Mouse (Mus musculus) forebrain, embryonic 14.5 days (tissue): Measurements from ENCODE around the gene Uvssa. TPM values are rescaled to one million over a fixed set of nuclear protein-coding genes. Genes with fewer than 3 reads are reported as not detected.

Experiments used
- ATAC-seq: fragments of 200-750 bp; cut with Nextera tagmentation; 2 replicates; pipeline ENCODE4 v1.8.0; 2017; ENCODE audit warnings: mild to moderate bottlenecking, moderate library complexity
- DNase-seq: peaks from one replicate; pipeline ENCODE4 v3.0.0-alpha.2; 2015; ENCODE audit warnings: low spot score
- H3K27ac ChIP-seq: fragments of 300-500 bp; sonication (generic); 2 replicates; pipeline ENCODE4 v1.5.1; 2014; ENCODE audit warnings: low read depth, mild to moderate bottlenecking, control low read depth, low read length, moderate library complexity
- H3K27me3 ChIP-seq: fragments of 300-500 bp; sonication (generic); replicated peaks from 2 replicates; pipeline ENCODE4 v1.6.1; 2014; ENCODE audit warnings: low read length, control low read depth, mixed read lengths; ENCODE audit not compliant: control insufficient read depth, insufficient read depth
- H3K36me3 ChIP-seq: fragments of 300-500 bp; sonication (generic); 2 replicates; pipeline ENCODE4 v1.6.1; 2014; ENCODE audit warnings: low read length, control low read depth; ENCODE audit not compliant: control insufficient read depth, insufficient read depth
- H3K4me1 ChIP-seq: fragments of 300-500 bp; sonication (generic); 2 replicates; pipeline ENCODE4 v1.6.1; 2014; ENCODE audit warnings: antibody characterized with exemption, low read length, control low read depth; ENCODE audit not compliant: control insufficient read depth, insufficient read depth
- H3K4me2 ChIP-seq: fragments of 300-500 bp; sonication (generic); 2 replicates; pipeline ENCODE4 v1.6.1; 2014; ENCODE audit warnings: mild to moderate bottlenecking, control low read depth, low read length
- H3K4me3 ChIP-seq: fragments of 300-500 bp; sonication (generic); 2 replicates; pipeline ENCODE4 v1.5.1; 2014; ENCODE audit warnings: low read depth, low read length, control low read depth
- H3K9ac ChIP-seq: fragments of 300-500 bp; sonication (generic); 2 replicates; pipeline ENCODE4 v1.6.1; 2014; ENCODE audit warnings: mild to moderate bottlenecking, low read length, control low read depth, moderate library complexity
- H3K9me3 ChIP-seq: fragments of 300-500 bp; sonication (generic); replicated peaks from 2 replicates; pipeline ENCODE4 v1.6.1; 2016; ENCODE audit warnings: low read length, control low read depth, mixed read lengths; ENCODE audit not compliant: control insufficient read depth
- WGBS: fragments of 180-500 bp; shearing (Covaris S2); extraction: QIAGEN DNeasy Blood & Tissue Kit; methylation state at CpG from one replicate; pipeline ENCODE4 v1.1.7; 2014; 5-methylcytosine and 5-hydroxymethylcytosine counted together
- polyA plus RNA-seq: library from polyadenylated mRNA; unstranded; fragments of >200 nt; fragmentation: Nextera tagmentation; extraction: Ambion mirVana; gene quantifications from 2 replicates; pipeline ENCODE4 v1.2.1, GENCODE M21; 2014

Gene Uvssa
- polyA plus RNA-seq, 1 experiment from 2014 or later: 4.7 TPM

GRCm38 (mm10) chr5:33455737-33456136, 77.4 kb downstream of the Uvssa start:
- Histone ChIP-seq H3K27ac (no peak overlapping the region), H3K9me3 (no peaks in the 10 kb centered on the region), H3K36me3 (no peaks in the 10 kb centered on the region), H3K4me3 (no peak overlapping the region), H3K4me1 (no peaks in the 10 kb centered on the region), H3K9ac (no peak overlapping the region), H3K4me2 (no peak overlapping the region), H3K27me3 (peaks cover 3% of the 10 kb centered on the region)
- ATAC-seq (no peak), DNase-seq (no peak)
- 69% methylated on average over 8 of the region's 8 CpGs for WGBS

GRCm38 (mm10) chr5:33458132-33458622, 79.8 kb downstream of the Uvssa start:
- peaks cover 3% of the 10 kb centered on the region for H3K27me3 ChIP-seq
- ATAC-seq: peak; percentile 60

GRCm38 (mm10) chr5:33459111-33459510, 80.8 kb downstream of the Uvssa start:
- H3K9me3 ChIP-seq: no peaks in the 10 kb centered on the region
- no peaks in the 10 kb centered on the region for H3K36me3 ChIP-seq
- H3K27me3 ChIP-seq: peaks cover 7% of the 10 kb centered on the region; the same call in 1 of the 2 replicates
- 78% methylated on average over 2 of the region's 2 CpGs for WGBS
- H3K27ac ChIP-seq: no peak overlapping the region
- no peak overlapping the region for H3K4me3 ChIP-seq
- H3K4me2 ChIP-seq: no peak overlapping the region
- ATAC-seq: no peak
- no peak for DNase-seq
- no peak overlapping the region for H3K9ac ChIP-seq
- no peaks in the 10 kb centered on the region for H3K4me1 ChIP-seq

More at GRCm38 (mm10) chr5:33458132-33458622, 79.8 kb downstream of the Uvssa start:
- H3K27ac ChIP-seq: no peak overlapping the region
- H3K9ac ChIP-seq: no peak overlapping the region
- no peaks in the 10 kb centered on the region for H3K4me1 ChIP-seq
- no peaks in the 10 kb centered on the region for H3K9me3 ChIP-seq
- no peak overlapping the region for H3K4me2 ChIP-seq
- no peak overlapping the region for H3K4me3 ChIP-seq
- no peaks in the 10 kb centered on the region for H3K36me3 ChIP-seq
- peak; percentile 42 for DNase-seq
- 33% methylated on average over 3 of the region's 3 CpGs for WGBS

- no peak overlapping the region for H3K9ac ChIP-seq
- ATAC-seq (no peak), DNase-seq (no peak)
- 58% methylated on average over 7 of the region's 7 CpGs for WGBS
- no peak overlapping the region for H3K4me2 ChIP-seq
- no peaks in the 10 kb centered on the region for H3K9me3 ChIP-seq
- peaks cover 7% of the 10 kb centered on the region; the same call in 1 of the 2 replicates for H3K4me1 ChIP-seq
- no peak overlapping the region for H3K27ac ChIP-seq
- peaks cover 4% of the 10 kb centered on the region; the same call in 1 of the 2 replicates for H3K27me3 ChIP-seq
- H3K4me3 ChIP-seq: no peak overlapping the region
- H3K36me3 ChIP-seq: no peaks in the 10 kb centered on the region
Measured at GRCm38 (mm10) chr5:33464390-33464789, 86.0 kb downstream of the Uvssa start.

DNA sequence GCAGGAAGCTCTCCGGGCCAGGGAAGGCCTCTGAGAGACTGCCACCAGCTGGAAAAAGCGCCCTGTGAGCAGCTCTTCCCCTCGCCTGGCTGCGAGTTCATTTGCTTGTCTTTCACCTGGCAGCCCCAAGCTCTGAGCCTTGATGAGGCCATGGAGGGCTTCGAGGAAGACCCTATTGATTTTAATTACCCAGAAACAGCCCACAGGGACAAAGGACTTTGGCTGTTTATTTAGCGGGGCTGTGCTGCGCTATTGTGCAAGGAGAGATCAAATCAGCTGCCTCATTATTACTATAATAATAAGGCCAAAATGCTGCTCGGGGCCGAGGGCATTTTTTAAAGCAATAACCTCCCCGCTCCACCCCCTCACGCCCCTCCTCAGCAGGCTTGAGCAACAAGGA, 87.1 kb downstream of the Uvssa start:
- H3K4me3 ChIP-seq: no peak overlapping the region
- no peak overlapping the region for H3K9ac ChIP-seq
- H3K27ac ChIP-seq: no peak overlapping the region
- peaks cover 7% of the 10 kb centered on the region; the same call in 1 of the 2 replicates for H3K4me1 ChIP-seq
- 0 out of 2 replicates have a peak, but pooled peaks cover 4% of the 10 kb centered on the region for H3K27me3 ChIP-seq
- no peak overlapping the region for H3K4me2 ChIP-seq
- H3K9me3 ChIP-seq: no peaks in the 10 kb centered on the region
- 11% methylated on average over 11 of the region's 11 CpGs for WGBS
- ATAC-seq (no peak), DNase-seq (peak; percentile 25)
- H3K36me3 ChIP-seq: no peaks in the 10 kb centered on the region

Other genes starting within 250 kb of the Uvssa start
- 2.4 TPM in 2 replicates for gene Spon2, start 160.1 kb upstream of the Uvssa start, polyA plus RNA-seq
- gene Ctbp1, start 103.6 kb upstream of the Uvssa start, polyA plus RNA-seq: 497 and 526 TPM in 2 replicates
- gene Maea, start 43.0 kb upstream of the Uvssa start, polyA plus RNA-seq: 122 TPM in 2 replicates
- gene Nkx1-1, start 55.4 kb downstream of the Uvssa start, polyA plus RNA-seq: not detected in 2 replicates